Mouse (Mus musculus) right cerebral cortex, adult 2 months (tissue): ENCODE data around the gene Krtap28-13.

Experiments
- DNase-seq, 2 experiments: peaks; one replicate each; pipeline ENCODE4 v3.0.0; 2021 to 2022; ENCODE audit warnings: low spot score in 2 of 2

Krtap28-13 gene

GRCm38 (mm10) chr1:83060643-83061042 lies at the start of gene Krtap28-13:
Gene Krtap28-13 (plus strand): TSS chr1:83060930.
- no peak for DNase-seq

GRCm38 (mm10) chr1:83014477-83014876 lies 46.3 kb upstream of the Krtap28-13 start:
- DNase-seq: no peak

- DNase-seq: no peak
Observed at GRCm38 (mm10) chr1:83015329-83015879, 45.3 kb upstream of the Krtap28-13 start.

GRCm38 (mm10) chr1:83016556-83016955 lies 44.2 kb upstream of the Krtap28-13 start:
- DNase-seq: no peak

- no peak for DNase-seq
Observed at GRCm38 (mm10) chr1:83031950-83032349, 28.8 kb upstream of the Krtap28-13 start.

GRCm38 (mm10) chr1:83032508-83032907 lies 28.2 kb upstream of the Krtap28-13 start:
- DNase-seq: no peak

- DNase-seq: no peak
Observed at GRCm38 (mm10) chr1:83034509-83034908, 26.2 kb upstream of the Krtap28-13 start.

- no peak for DNase-seq
Observed at GRCm38 (mm10) chr1:83036892-83037667, 23.6 kb upstream of the Krtap28-13 start.

- peak; percentile 32 to 48 for DNase-seq
Observed at GRCm38 (mm10) chr1:83038109-83038672, 22.5 kb upstream of the Krtap28-13 start, which contains the start of gene Slc19a3. Gene Slc19a3 (minus strand): TSS chr1:83038448.

- DNase-seq: no peak
Observed at GRCm38 (mm10) chr1:83039080-83039479, 21.6 kb upstream of the Krtap28-13 start.

GRCm38 (mm10) chr1:83042380-83042779 lies 18.4 kb upstream of the Krtap28-13 start, which contains the start of gene Krtap28-10:
Gene Krtap28-10 (minus strand): TSS chr1:83042480.
- DNase-seq: no peak

- DNase-seq: no peak
Observed at GRCm38 (mm10) chr1:83044882-83045427, 15.8 kb upstream of the Krtap28-13 start, which contains the start of gene Gm47969. Gene Gm47969 (plus strand): TSS chr1:83044932.

- no peak for DNase-seq
Observed at GRCm38 (mm10) chr1:83058481-83058880, 2.2 kb upstream of the Krtap28-13 start.

- DNase-seq: no peak
Observed at GRCm38 (mm10) chr1:83059278-83059677, 1.5 kb upstream of the Krtap28-13 start, which contains the start of gene A030005K14Rik. Gene A030005K14Rik (minus strand): TSS chr1:83059378.

GRCm38 (mm10) chr1:83064851-83065250 lies 4.1 kb downstream of the Krtap28-13 start:
- DNase-seq: peak in 1 of 2 experiments; percentile 24

GRCm38 (mm10) chr1:83066577-83066976 lies 5.8 kb downstream of the Krtap28-13 start:
- no peak for DNase-seq

- peak in 1 of 2 experiments; percentile 7 for DNase-seq
Observed at GRCm38 (mm10) chr1:83067205-83067604, 6.5 kb downstream of the Krtap28-13 start.

- DNase-seq: no peak
Observed at GRCm38 (mm10) chr1:83075526-83076189, 14.9 kb downstream of the Krtap28-13 start.

GRCm38 (mm10) chr1:83076190-83076917 lies 15.6 kb downstream of the Krtap28-13 start:
- peak; percentile 22 to 45 for DNase-seq

- DNase-seq: peak; percentile 16 to 23
Observed at GRCm38 (mm10) chr1:83077016-83077415, 16.3 kb downstream of the Krtap28-13 start.

GRCm38 (mm10) chr1:83084790-83085189 lies 24.1 kb downstream of the Krtap28-13 start:
- no peak for DNase-seq
